Mouse (Mus musculus): ENCODE data around the gene Ap1s1. TPM values are rescaled to one million over a fixed set of nuclear protein-coding genes. Genes with fewer than 3 reads are reported as not detected.
A peak's percentile ranks its signal among the peaks of the same experiment; 100 is the strongest.

The Ap1s1 gene
- polyA plus RNA-seq, 1 experiment from 2014 or later = 175 TPM

DNA sequence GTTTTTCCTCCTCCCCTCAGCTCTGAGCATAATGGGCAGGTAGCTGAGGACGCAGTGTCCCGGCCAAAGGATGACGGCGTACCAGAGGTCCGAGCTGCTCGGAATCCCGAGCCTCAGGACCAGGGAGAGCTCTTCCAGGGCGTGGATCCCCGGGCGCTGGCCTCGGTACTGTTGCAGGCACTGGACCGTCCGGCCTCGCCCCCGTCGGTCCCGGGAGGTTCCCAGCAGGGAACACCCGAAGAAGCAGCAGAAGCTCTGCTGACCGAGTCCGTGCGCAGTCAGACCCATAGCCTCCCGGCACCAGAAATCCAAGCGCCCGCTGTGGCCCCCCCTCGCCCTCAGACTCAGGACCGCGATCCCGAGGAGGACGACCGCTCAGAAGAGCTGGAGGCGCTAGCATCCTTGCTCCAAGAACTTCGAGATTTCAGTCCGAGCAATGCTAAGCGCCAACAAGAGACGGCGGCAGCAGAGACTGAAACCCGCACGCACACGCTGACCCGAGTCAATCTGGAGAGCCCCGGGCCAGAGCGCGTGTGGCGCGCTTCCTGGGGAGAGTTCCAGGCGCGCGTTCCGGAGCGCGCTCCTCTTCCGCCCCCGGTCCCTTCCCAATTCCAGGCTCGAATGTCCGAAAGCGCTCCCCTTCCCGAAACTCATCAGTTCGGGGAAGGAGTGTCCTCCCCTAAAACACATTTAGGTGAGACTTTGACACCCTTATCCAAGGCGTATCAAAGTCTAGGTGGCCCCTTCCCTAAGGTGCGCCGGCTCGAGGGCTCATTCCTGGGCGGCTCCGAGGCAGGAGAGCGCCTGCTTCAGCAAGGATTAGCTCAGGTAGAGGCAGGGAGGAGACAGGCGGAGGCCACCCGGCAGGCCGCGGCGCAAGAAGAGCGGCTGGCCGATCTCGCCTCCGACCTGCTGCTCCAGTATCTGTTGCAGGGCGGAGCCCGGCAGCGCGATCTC lies 14.6 kb downstream of the Ap1s1 start:
- Histone ChIP-seq H3K4me2 (ENCODE audit: low read depth, low read length) (peak overlapping the region; percentile 100), H3K4me3 (ENCODE audit: low read depth, low read length) (peak overlapping the region; percentile 46), H3K27ac (ENCODE audit: low read depth, low read length) (no peak overlapping the region), H3K9me3 (ENCODE audit: control insufficient read depth, low read length) (no peaks in the 10 kb centered on the region), H3K4me1 (ENCODE audit: control insufficient read depth, insufficient read depth, low read length) (peaks cover 18% of the 10 kb centered on the region), H3K36me3 (ENCODE audit: control insufficient read depth, insufficient read depth, low read length) (peaks cover 3% of the 10 kb centered on the region; the same call in 1 of the 2 replicates), H3K9ac (replicated peaks; ENCODE audit: low read depth, low read length) (peak overlapping the region; percentile 55), H3K27me3 (ENCODE audit: control insufficient read depth, insufficient read depth, low read length) (peaks cover 42% of the 10 kb centered on the region)
- ATAC-seq (ENCODE audit: low read depth) = no peak
- under 1% methylated on average over 78 of the region's 78 CpGs for WGBS

GRCm38 (mm10) chr5:137030416-137030810 lies 15.5 kb downstream of the Ap1s1 start:
- H3K4me2 ChIP-seq (ENCODE audit: low read depth, low read length) = peak overlapping the region; percentile 100
- H3K27ac ChIP-seq (ENCODE audit: low read depth, low read length) = no peak overlapping the region
- no peaks in the 10 kb centered on the region for H3K36me3 ChIP-seq (ENCODE audit: control insufficient read depth, insufficient read depth, low read length)
- H3K4me3 ChIP-seq (ENCODE audit: low read depth, low read length) = peak overlapping the region; percentile 46
- 11% methylated on average over 22 of the region's 22 CpGs for WGBS
- H3K27me3 ChIP-seq (ENCODE audit: control insufficient read depth, insufficient read depth, low read length) = peaks cover 46% of the 10 kb centered on the region
- H3K4me1 ChIP-seq (ENCODE audit: control insufficient read depth, insufficient read depth, low read length) = peaks cover 18% of the 10 kb centered on the region
- peak overlapping the region; percentile 17; the same call in 1 of the 2 replicates for H3K9ac ChIP-seq (replicated peaks; ENCODE audit: low read depth, low read length)
- H3K9me3 ChIP-seq (ENCODE audit: control insufficient read depth, low read length) = no peaks in the 10 kb centered on the region
- no peak; the same call in 1 of the 2 replicates for ATAC-seq (ENCODE audit: low read depth)

DNA sequence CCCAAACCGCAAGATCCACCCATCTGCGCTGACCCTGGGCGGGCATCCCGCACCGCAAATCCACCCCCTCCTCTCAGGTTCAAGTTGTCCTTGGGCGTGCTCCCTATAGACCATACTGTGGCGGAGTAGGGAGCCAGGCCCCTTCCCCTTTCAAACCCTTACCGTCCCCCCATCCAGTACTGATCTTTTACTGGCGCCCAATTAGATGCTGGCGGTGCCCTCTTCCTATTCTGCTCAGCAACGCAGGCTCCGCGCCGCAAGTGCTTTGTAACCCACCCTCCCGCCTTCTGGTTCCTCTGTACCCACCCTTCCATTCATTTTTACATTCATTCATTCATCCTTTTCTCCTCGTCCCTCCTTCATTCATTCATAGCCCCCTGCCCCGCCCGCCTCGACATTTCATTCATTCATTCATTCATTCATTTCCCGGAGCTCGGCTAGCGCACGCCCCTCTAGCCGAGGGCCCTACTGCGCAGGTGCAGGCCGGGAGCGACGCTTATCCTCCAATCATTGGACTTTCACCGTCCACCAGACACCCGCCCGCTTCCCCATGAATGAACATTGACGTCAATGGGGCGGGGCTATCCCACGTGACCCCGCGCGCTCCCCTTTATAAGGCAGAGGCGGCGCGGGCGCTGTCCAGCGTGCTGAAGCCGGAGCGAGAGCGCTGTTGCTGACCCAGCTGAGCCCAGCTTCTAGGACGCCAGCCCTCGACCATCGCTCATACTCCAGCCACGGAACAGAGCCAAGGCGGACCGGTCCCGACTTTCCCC lies 16.1 kb downstream of the Ap1s1 start:
- H3K36me3 ChIP-seq (ENCODE audit: control insufficient read depth, insufficient read depth, low read length) = no peaks in the 10 kb centered on the region
- H3K27me3 ChIP-seq (ENCODE audit: control insufficient read depth, insufficient read depth, low read length) = peaks cover 46% of the 10 kb centered on the region
- H3K4me2 ChIP-seq (ENCODE audit: low read depth, low read length) = peak overlapping the region; percentile 100
- under 1% methylated on average over 52 of the region's 52 CpGs for WGBS
- H3K4me3 ChIP-seq (ENCODE audit: low read depth, low read length) = peak overlapping the region; percentile 46
- H3K9ac ChIP-seq (replicated peaks; ENCODE audit: low read depth, low read length) = peak overlapping the region; percentile 52
- no peak overlapping the region for H3K27ac ChIP-seq (ENCODE audit: low read depth, low read length)
- H3K9me3 ChIP-seq (ENCODE audit: control insufficient read depth, low read length) = no peaks in the 10 kb centered on the region
- ATAC-seq (ENCODE audit: low read depth) = peak; percentile 77
- peaks cover 18% of the 10 kb centered on the region for H3K4me1 ChIP-seq (ENCODE audit: control insufficient read depth, insufficient read depth, low read length)

- ATAC-seq (ENCODE audit: low read depth) = peak; percentile 1; the same call in 1 of the 2 replicates
- H3K4me1 ChIP-seq (ENCODE audit: control insufficient read depth, insufficient read depth, low read length) = peaks cover 18% of the 10 kb centered on the region
- no peak overlapping the region for H3K27ac ChIP-seq (ENCODE audit: low read depth, low read length)
- WGBS = 0% methylated on average over 6 of the region's 8 CpGs
- peak overlapping the region; percentile 100 for H3K4me2 ChIP-seq (ENCODE audit: low read depth, low read length)
- H3K9me3 ChIP-seq (ENCODE audit: control insufficient read depth, low read length) = no peaks in the 10 kb centered on the region
- H3K9ac ChIP-seq (replicated peaks; ENCODE audit: low read depth, low read length) = peak overlapping the region; percentile 52
- H3K36me3 ChIP-seq (ENCODE audit: control insufficient read depth, insufficient read depth, low read length) = no peaks in the 10 kb centered on the region
- peaks cover 48% of the 10 kb centered on the region for H3K27me3 ChIP-seq (ENCODE audit: control insufficient read depth, insufficient read depth, low read length)
- H3K4me3 ChIP-seq (ENCODE audit: low read depth, low read length) = peak overlapping the region; percentile 46
These were observed 16.7 kb downstream of the Ap1s1 start for GRCm38 (mm10) chr5:137029273-137029585.

DNA sequence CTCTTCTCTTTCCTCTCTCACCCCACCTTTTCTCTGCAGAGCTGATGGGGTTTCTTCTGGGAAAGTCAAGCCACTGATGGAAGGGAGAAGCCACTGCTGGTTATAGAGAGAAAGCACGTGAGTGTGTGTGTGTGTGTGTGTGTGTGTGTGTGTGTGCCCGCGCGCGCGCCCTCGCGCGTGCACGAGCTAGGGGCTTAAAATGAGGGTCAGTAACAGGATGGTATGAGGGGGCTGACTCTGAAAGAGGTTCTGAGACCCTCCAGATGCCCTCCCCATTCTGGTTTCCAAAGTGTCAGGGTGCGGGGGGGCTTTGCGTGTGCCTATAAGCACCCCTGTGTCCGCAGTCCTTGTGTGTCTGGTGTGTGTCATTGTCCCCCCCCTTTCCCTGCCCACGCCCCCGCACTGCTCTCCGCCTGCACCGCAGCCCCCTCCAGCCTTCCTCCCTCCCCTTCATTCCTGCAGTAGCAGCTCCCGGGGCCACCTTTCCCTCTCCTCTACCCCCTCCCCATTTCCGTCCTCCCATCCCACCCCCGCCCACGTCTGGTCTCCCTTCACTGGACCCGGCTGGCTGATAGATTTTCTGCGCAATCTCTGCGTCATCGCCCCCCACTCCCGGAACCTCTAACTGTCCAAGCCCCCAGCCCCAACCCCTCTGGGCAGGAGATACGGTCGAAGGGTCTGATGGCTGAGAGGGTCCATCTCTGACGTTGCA lies 17.2 kb downstream of the Ap1s1 start:
- Histone ChIP-seq H3K27me3 (ENCODE audit: control insufficient read depth, insufficient read depth, low read length) (peaks cover 48% of the 10 kb centered on the region), H3K36me3 (ENCODE audit: control insufficient read depth, insufficient read depth, low read length) (no peaks in the 10 kb centered on the region), H3K4me2 (ENCODE audit: low read depth, low read length) (peak overlapping the region; percentile 100), H3K9me3 (ENCODE audit: control insufficient read depth, low read length) (no peaks in the 10 kb centered on the region), H3K4me3 (ENCODE audit: low read depth, low read length) (peak overlapping the region; percentile 46; the same call in 1 of the 2 replicates), H3K27ac (ENCODE audit: low read depth, low read length) (no peak overlapping the region), H3K4me1 (ENCODE audit: control insufficient read depth, insufficient read depth, low read length) (peaks cover 18% of the 10 kb centered on the region), H3K9ac (replicated peaks; ENCODE audit: low read depth, low read length) (no peak overlapping the region)
- 4% methylated on average over 25 of the region's 29 CpGs for WGBS
- ATAC-seq (ENCODE audit: low read depth) = no peak

- H3K4me2 ChIP-seq (ENCODE audit: low read depth, low read length) = no peak within 1 kb of the TSS
- peaks cover 40% of the 10 kb centered on the region for H3K27me3 ChIP-seq (ENCODE audit: control insufficient read depth, insufficient read depth, low read length)
- H3K9me3 ChIP-seq (ENCODE audit: control insufficient read depth, low read length) = no peaks in the 10 kb centered on the region
- no peak within 1 kb of the TSS for H3K27ac ChIP-seq (ENCODE audit: low read depth, low read length)
- no peaks in the 10 kb centered on the region for H3K36me3 ChIP-seq (ENCODE audit: control insufficient read depth, insufficient read depth, low read length)
- H3K9ac ChIP-seq (replicated peaks; ENCODE audit: low read depth, low read length) = no peak within 1 kb of the TSS
- 24% methylated on average over 4 of the region's 4 CpGs for WGBS
- no peak for ATAC-seq (ENCODE audit: low read depth)
- H3K4me3 ChIP-seq (ENCODE audit: low read depth, low read length) = 0 out of 2 replicates have a peak within 1 kb of the TSS, but pooled peaks have one; percentile 13
- H3K4me1 ChIP-seq (ENCODE audit: control insufficient read depth, insufficient read depth, low read length) = peaks cover 8% of the 10 kb centered on the region
These were observed 19.8 kb downstream of the Ap1s1 start, which contains the start of gene Vgf for GRCm38 (mm10) chr5:137026092-137026491. TSS of gene Vgf (plus strand) at chr5:137026392.

DNA sequence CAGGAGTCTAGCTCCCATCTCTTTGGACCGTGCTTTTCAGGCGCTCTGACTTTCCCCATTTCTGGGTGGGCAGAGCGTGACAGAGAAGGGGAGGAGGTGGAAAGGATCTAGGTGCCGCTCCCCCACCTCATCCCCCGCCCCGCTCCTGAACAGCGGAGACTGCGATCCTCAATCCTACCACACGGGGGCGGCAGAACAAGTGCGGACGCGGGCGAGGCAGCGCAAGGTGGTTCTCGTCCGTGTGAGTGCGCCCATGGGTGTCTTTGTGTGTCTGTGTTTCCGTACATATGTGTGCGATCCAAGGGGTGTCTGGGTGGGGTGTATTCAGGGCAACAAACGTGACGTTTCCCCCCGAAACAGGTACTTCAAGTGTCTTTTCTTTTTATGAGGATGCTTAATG lies 20.8 kb downstream of the Ap1s1 start:
- Histone ChIP-seq H3K4me1 (ENCODE audit: control insufficient read depth, insufficient read depth, low read length) (no peaks in the 10 kb centered on the region), H3K27ac (ENCODE audit: low read depth, low read length) (no peak overlapping the region), H3K27me3 (ENCODE audit: control insufficient read depth, insufficient read depth, low read length) (peaks cover 32% of the 10 kb centered on the region), H3K36me3 (ENCODE audit: control insufficient read depth, insufficient read depth, low read length) (no peaks in the 10 kb centered on the region), H3K9me3 (ENCODE audit: control insufficient read depth, low read length) (no peaks in the 10 kb centered on the region), H3K4me3 (ENCODE audit: low read depth, low read length) (0 out of 2 replicates have a peak overlapping the region, but pooled peaks have one; percentile 13), H3K4me2 (ENCODE audit: low read depth, low read length) (no peak overlapping the region), H3K9ac (replicated peaks; ENCODE audit: low read depth, low read length) (no peak overlapping the region)
- WGBS = under 1% methylated on average over 23 of the region's 23 CpGs
- ATAC-seq (ENCODE audit: low read depth) = no peak; the same call in 1 of the 2 replicates

DNA sequence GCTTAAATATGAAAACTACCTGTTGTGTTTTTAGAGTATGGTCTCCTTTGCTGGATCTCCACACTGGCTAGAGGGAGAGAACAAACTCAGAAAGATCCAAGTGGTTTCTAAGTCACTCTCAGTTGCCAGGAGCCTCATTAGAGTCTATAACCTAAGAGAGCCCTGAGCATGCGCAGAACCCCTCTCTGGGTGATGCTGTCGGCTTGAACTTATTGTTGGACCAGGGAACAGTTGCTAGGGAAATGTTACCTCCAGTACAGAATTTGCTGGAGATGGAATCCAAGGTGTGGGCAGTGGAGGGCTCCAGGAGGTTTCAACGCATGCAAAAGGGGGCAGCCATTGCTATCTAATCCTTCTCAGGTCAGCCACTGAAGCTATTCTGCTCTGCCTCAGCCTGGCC lies 21.6 kb downstream of the Ap1s1 start:
- WGBS = 54% methylated on average over 3 of the region's 3 CpGs

More for the DNA sequence above, 21.6 kb downstream of the Ap1s1 start:
- H3K4me3 ChIP-seq (ENCODE audit: low read depth, low read length) = no peak overlapping the region
- no peaks in the 10 kb centered on the region for H3K4me1 ChIP-seq (ENCODE audit: control insufficient read depth, insufficient read depth, low read length)
- H3K27me3 ChIP-seq (ENCODE audit: control insufficient read depth, insufficient read depth, low read length) = peaks cover 30% of the 10 kb centered on the region
- no peak overlapping the region for H3K4me2 ChIP-seq (ENCODE audit: low read depth, low read length)
- no peak overlapping the region for H3K27ac ChIP-seq (ENCODE audit: low read depth, low read length)
- H3K9ac ChIP-seq (replicated peaks; ENCODE audit: low read depth, low read length) = no peak overlapping the region
- H3K36me3 ChIP-seq (ENCODE audit: control insufficient read depth, insufficient read depth, low read length) = no peaks in the 10 kb centered on the region
- no peaks in the 10 kb centered on the region for H3K9me3 ChIP-seq (ENCODE audit: control insufficient read depth, low read length)
- ATAC-seq (ENCODE audit: low read depth) = no peak

All from neural tube, embryonic 14.5 days (tissue).